Mouse (Mus musculus): Measurements from ENCODE around the gene Cacna1s.

GRCm38 (mm10) chr1:136017307-136017706 lies 35.2 kb upstream of the Cacna1s start:
- TF ChIP-seq CTCF (IDR thresholded peaks at IDR 0.05; ENCODE audit: insufficient read depth, low read depth, low read length) (no peak), POLR2A (IDR thresholded peaks at IDR 0.05; ENCODE audit: insufficient read depth, low read depth, low read length) (no peak)
